Mouse (Mus musculus): Measurements from ENCODE around the gene Lima1. TPM values are rescaled to one million over a fixed set of nuclear protein-coding genes. Genes with fewer than 3 reads are reported as not detected.
"Not testable (repeated sequence)": the region's sequence is repeated elsewhere in the genome, so short reads cannot be mapped to it uniquely, and the experiment has no call there.

Gene Lima1
- polyA plus RNA-seq, 1 experiment from 2014 or later: 64.3 TPM

DNA sequence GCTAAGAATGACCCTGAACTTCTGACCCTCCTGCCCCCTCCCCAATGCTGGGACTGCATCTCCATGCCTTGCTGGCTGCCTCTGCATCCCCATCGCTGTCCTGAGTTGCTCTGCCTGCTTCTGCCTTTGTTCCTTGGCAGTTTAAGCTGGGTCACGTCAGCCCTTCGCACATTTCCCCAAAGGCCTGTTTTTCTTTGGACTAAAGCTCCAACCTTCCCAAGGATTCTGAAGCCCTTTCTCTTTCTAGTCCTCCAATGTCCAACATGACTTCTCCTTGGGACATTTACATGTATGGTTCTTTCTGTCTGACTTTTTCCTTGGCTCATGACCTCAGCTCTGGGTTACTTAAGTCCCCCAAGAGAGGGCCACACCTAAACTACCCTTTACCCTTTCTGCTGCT is 50.0 kb downstream of the Lima1 start:
- Histone ChIP-seq H3K4me3 (ENCODE audit: low read depth, low read length) (no peak overlapping the region), H3K4me2 (replicated peaks; ENCODE audit: low read depth) (no peak overlapping the region), H3K27ac (ENCODE audit: low read depth, low read length) (no peak overlapping the region), H3K9ac (ENCODE audit: low read depth, low read length) (no peak overlapping the region), H3K36me3 (ENCODE audit: control insufficient read depth, insufficient read depth) (peaks cover 8% of the 10 kb centered on the region; the same call in 1 of the 2 replicates), H3K27me3 (replicated peaks; ENCODE audit: control insufficient read depth, insufficient read depth, low read length) (no peaks in the 10 kb centered on the region), H3K9me3 (ENCODE audit: control insufficient read depth) (no peaks in the 10 kb centered on the region), H3K4me1 (replicated peaks; ENCODE audit: control insufficient read depth, insufficient read depth, low read length) (no peaks in the 10 kb centered on the region)
- no peak for ATAC-seq
- WGBS: 85% methylated on average over 3 of the region's 3 CpGs
- TF ChIP-seq CTCF (IDR thresholded peaks at IDR 0.05; ENCODE audit: low read depth): no peak

DNA sequence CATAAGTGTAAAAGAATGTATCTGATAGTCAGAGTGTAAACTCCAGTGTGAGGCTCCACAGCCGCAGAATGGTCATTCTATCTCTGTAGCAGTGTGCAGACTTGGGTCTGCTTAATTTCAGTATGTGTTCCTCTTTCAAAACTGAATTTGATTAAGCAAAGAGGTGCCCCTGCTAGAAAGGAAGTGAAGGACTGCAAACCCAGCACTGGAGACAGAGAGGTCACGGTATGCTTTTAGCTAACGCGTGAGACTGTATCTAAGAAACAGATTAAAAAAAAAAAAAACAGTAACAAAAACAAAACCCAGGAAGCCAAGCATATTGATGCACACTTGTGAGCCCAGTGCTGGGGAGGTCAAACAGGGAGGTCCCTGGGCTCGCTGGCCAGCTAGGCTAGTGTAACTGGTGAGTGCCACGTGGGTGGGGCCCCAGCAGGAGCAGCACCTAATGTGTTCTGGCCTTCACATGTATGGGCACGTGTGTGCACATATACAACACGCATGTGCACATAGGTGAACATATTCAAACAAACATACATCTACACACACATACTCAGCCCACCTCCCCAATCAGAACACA is 51.8 kb downstream of the Lima1 start:
- no peak for ATAC-seq
- TF ChIP-seq CTCF (IDR thresholded peaks at IDR 0.05; ENCODE audit: low read depth): no peak
- Histone ChIP-seq H3K9me3 (ENCODE audit: control insufficient read depth) (no peaks in the 10 kb centered on the region), H3K36me3 (ENCODE audit: control insufficient read depth, insufficient read depth) (peaks cover 14% of the 10 kb centered on the region; the same call in 1 of the 2 replicates), H3K27ac (ENCODE audit: low read depth, low read length) (no peak overlapping the region), H3K4me1 (replicated peaks; ENCODE audit: control insufficient read depth, insufficient read depth, low read length) (no peaks in the 10 kb centered on the region; the same call in 1 of the 2 replicates), H3K4me3 (ENCODE audit: low read depth, low read length) (no peak overlapping the region), H3K4me2 (replicated peaks; ENCODE audit: low read depth) (no peak overlapping the region), H3K9ac (ENCODE audit: low read depth, low read length) (no peak overlapping the region), H3K27me3 (replicated peaks; ENCODE audit: control insufficient read depth, insufficient read depth, low read length) (no peaks in the 10 kb centered on the region)
- 50% methylated on average over 8 of the region's 8 CpGs for WGBS

DNA sequence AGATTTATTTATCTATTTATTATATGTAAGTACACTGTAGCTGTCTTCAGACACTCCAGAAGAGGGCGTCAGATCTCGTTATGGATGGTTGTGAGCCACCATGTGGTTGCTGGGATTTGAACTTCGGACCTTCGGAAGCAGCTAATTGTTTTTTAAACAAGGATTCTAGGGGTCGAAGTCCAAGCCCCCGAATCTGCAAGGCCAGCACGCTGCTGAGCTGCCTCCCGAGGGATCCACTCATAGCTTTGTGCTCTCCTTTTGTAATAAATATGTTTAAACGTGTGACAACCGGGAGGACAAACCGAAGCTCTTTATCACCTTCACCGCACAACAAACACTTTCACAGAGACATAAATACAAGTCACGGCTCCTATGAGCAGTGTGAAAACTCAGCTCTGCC is 52.8 kb downstream of the Lima1 start:
- ATAC-seq: peak; percentile 49
- not testable (repeated sequence) for H3K9me3 ChIP-seq (ENCODE audit: control insufficient read depth); H3K4me1 ChIP-seq (replicated peaks; ENCODE audit: control insufficient read depth, insufficient read depth, low read length); H3K9ac ChIP-seq (ENCODE audit: low read depth, low read length); H3K27ac ChIP-seq (ENCODE audit: low read depth, low read length); H3K4me2 ChIP-seq (replicated peaks; ENCODE audit: low read depth); H3K27me3 ChIP-seq (replicated peaks; ENCODE audit: control insufficient read depth, insufficient read depth, low read length); H3K4me3 ChIP-seq (ENCODE audit: low read depth, low read length)
- peaks cover 14% of the 10 kb centered on the region; the same call in 1 of the 2 replicates for H3K36me3 ChIP-seq (ENCODE audit: control insufficient read depth, insufficient read depth)
- WGBS: 55% methylated on average over 13 of the region's 13 CpGs

DNA sequence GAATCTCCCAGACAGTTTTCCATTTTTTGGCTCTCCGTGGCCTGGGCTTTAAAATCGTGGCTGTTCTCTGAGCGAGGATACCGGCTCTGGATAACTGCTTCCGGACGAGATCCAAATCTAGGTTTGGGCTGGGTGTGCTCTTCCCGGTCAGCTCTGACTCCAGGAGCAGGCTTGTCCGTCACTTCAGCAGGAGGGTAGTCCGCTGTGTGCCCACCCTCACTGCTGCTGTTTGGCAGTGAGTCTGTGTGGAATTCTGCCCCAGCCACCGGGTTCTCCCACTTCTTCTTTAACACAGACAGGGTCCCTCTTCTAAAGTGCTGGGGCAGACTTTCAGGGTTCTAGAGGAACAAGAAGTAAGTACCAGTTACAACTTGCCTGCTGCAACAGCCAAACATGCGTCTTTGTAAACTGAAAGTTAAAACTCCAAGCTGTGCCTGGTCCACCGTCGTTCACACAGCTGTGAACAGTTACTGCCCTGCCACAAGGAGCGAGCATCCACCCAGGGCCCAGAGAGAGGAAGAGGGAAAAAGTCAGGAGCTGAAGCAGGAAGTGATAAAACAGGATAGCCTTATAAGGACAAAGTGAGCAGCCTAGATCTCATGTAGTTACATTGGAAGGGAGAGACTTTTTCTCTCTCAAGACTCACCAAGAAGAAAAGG is 55.5 kb downstream of the Lima1 start:
- no peak for ATAC-seq
- Histone ChIP-seq H3K4me1 (replicated peaks; ENCODE audit: control insufficient read depth, insufficient read depth, low read length) (no peaks in the 10 kb centered on the region; the same call in 1 of the 2 replicates), H3K4me3 (ENCODE audit: low read depth, low read length) (peak overlapping the region; percentile 50), H3K36me3 (ENCODE audit: control insufficient read depth, insufficient read depth) (peaks cover 37% of the 10 kb centered on the region; the same call in 1 of the 2 replicates), H3K9me3 (ENCODE audit: control insufficient read depth) (no peaks in the 10 kb centered on the region), H3K27ac (ENCODE audit: low read depth, low read length) (peak overlapping the region; percentile 86), H3K9ac (ENCODE audit: low read depth, low read length) (peak overlapping the region; percentile 54), H3K27me3 (replicated peaks; ENCODE audit: control insufficient read depth, insufficient read depth, low read length) (no peaks in the 10 kb centered on the region), H3K4me2 (replicated peaks; ENCODE audit: low read depth) (peak overlapping the region; percentile 58)
- TF ChIP-seq CTCF (IDR thresholded peaks at IDR 0.05; ENCODE audit: low read depth): peak; percentile 46
- WGBS: 41% methylated on average over 14 of the region's 14 CpGs

DNA sequence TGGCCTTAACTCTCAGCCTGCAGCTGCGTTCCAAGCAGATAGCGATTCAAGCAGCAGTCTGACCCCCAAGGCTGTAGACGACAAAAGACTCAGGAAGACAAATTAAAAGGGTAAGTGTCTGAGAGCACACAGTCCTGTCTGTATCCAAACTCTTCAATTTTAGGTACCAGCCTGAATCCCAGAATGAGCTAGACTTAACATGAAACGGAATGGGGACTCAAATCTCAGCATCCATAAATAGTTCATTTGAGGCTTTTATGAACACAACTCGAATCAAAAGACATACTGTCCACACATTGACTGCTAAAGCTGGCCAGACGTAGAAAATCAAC is 56.2 kb downstream of the Lima1 start:
- peak overlapping the region; percentile 58 for H3K4me2 ChIP-seq (replicated peaks; ENCODE audit: low read depth)
- H3K9me3 ChIP-seq (ENCODE audit: control insufficient read depth): no peaks in the 10 kb centered on the region
- ATAC-seq: no peak
- peak overlapping the region; percentile 86 for H3K27ac ChIP-seq (ENCODE audit: low read depth, low read length)
- H3K4me1 ChIP-seq (replicated peaks; ENCODE audit: control insufficient read depth, insufficient read depth, low read length): no peaks in the 10 kb centered on the region; the same call in 1 of the 2 replicates
- 40% methylated on average over 6 of the region's 6 CpGs for WGBS
- H3K9ac ChIP-seq (ENCODE audit: low read depth, low read length): peak overlapping the region; percentile 54
- H3K36me3 ChIP-seq (ENCODE audit: control insufficient read depth, insufficient read depth): peaks cover 37% of the 10 kb centered on the region
- no peak for TF ChIP-seq CTCF (IDR thresholded peaks at IDR 0.05; ENCODE audit: low read depth)
- peak overlapping the region; percentile 50 for H3K4me3 ChIP-seq (ENCODE audit: low read depth, low read length)
- no peaks in the 10 kb centered on the region for H3K27me3 ChIP-seq (replicated peaks; ENCODE audit: control insufficient read depth, insufficient read depth, low read length)

DNA sequence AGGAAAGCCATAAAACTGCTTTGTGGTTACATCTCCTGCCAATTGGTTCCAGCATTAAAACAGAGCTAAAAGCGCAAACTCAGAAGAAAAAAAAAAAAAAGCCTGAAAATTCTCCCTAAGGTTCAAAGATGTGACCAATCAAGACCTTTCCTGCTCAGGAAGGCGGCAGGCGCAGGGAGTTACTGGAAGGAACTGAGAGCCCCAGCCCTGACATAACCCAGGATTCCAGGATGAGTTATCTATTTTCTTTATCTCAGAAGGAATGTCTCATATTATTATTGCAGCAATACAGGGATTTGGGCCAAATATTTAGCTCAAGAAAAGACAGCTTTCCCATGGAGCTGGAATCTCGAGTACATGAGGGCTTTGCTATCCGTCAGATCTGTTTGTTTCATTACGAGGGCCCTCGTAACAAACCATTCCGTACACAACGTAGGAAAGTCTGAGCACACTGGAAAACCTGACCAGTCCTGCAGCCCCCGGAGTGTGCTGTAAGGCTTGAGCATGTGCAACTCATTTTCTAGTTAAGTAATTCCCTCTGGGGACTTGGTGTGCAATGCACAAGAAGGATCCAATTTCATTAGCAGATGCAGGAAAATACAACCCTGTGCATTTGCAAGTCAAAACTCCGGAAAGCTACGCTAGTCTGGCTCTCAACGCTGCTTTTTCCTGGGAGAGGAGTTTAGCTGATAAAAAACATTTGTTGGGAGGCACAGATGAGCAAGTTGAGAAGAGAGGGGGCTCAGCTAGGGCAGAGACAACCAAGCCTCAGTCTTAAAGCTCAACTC is 56.7 kb downstream of the Lima1 start:
- Histone ChIP-seq H3K4me1 (replicated peaks; ENCODE audit: control insufficient read depth, insufficient read depth, low read length) (no peaks in the 10 kb centered on the region; the same call in 1 of the 2 replicates), H3K9ac (ENCODE audit: low read depth, low read length) (peak overlapping the region; percentile 54), H3K4me2 (replicated peaks; ENCODE audit: low read depth) (peak overlapping the region; percentile 58), H3K27me3 (replicated peaks; ENCODE audit: control insufficient read depth, insufficient read depth, low read length) (no peaks in the 10 kb centered on the region), H3K27ac (ENCODE audit: low read depth, low read length) (peak overlapping the region; percentile 86), H3K9me3 (ENCODE audit: control insufficient read depth) (no peaks in the 10 kb centered on the region), H3K36me3 (ENCODE audit: control insufficient read depth, insufficient read depth) (peaks cover 43% of the 10 kb centered on the region), H3K4me3 (ENCODE audit: low read depth, low read length) (peak overlapping the region; percentile 50)
- WGBS: 33% methylated on average over 13 of the region's 13 CpGs
- no peak for TF ChIP-seq CTCF (IDR thresholded peaks at IDR 0.05; ENCODE audit: low read depth)
- no peak for ATAC-seq
